Mouse (Mus musculus) right cerebral cortex, postnatal 4 days (tissue): ENCODE results near the gene Rps6kb2.

ENCODE experiments used
- DNase-seq: peaks from one replicate; pipeline ENCODE4 v3.0.0-alpha.2; 2022

Rps6kb2 gene

DNA sequence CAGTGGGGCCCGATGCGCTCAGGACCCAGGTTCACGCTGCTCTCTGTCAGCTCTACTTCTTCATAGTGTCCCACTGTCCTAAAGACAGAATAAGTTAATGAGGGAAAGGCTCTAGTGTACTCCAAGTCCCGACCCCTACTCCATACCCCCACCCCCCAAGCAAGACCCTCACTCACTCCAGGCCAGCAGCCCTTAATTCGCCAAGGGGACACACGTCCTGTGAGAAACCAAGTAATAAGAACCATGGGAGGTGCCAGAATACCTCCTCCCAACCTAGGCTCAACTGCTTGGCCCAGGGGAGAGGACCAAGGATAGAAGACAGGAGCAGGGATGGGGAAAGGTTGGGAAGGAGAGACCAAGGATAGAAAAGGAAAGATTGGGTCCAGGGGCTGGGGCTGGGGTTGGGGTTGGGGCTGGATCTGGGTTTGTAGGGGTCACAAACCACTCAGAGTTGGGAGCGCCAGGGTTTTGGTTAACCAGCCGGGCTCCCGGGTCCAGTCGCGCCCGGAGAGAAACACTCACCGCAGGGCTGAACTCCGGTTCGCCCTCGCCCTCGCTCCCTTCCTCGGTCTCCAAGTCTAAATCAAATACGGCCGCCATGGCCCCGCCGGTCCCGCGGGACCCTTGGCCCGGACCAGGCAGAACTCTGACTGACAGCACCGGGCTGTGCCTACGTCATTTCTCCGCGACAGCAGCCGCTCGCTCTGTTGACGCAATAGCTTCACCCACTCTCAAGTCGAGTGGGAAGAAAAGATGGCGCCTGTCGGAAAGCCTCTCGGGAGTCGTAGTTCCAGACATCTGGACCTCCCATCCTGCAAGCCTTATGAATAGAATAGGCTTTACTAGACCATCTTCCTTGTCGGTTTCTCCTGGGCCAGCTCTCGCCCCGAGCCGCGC is at the start of gene Rps6kb2:
Gene Rps6kb2, minus strand, starts transcription at position 709 of the 897 bp plus-strand sequence.
- DNase-seq, result peak; percentile 96

DNA sequence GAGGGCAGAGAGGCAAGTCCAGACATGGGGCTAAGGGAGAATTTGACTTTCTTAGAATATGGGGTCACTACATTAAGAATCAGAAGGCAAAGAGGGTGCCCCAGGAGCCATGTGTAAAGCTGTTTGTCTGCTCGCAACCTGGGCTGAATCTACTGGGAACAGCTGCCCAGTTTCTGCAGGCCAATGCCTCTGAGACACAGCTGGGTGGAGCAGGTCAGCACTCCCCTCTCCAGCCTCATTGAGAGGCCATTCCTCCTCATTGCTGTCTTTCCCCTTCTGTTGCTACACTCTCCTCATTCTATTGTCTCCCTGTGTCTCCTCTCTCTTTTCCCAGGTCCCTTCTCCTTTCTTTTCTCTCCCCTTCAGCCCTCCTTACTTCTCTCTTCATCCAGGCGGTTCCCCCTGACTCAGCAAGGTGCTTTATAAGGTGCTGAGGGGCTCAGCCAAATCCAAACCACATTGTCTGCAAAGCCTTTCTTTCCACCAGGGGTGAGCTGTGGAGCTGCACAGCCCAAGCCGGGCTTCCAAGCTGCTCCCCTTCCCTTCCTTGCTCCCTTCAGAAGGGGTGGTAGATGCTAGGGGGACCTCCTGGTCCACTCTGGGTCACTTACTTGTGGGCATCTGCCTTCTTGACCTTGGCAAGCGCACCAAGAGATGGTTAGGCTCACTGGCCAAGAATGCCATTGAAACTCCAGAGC is 48.9 kb upstream of the Rps6kb2 start:
- no peak for DNase-seq

DNA sequence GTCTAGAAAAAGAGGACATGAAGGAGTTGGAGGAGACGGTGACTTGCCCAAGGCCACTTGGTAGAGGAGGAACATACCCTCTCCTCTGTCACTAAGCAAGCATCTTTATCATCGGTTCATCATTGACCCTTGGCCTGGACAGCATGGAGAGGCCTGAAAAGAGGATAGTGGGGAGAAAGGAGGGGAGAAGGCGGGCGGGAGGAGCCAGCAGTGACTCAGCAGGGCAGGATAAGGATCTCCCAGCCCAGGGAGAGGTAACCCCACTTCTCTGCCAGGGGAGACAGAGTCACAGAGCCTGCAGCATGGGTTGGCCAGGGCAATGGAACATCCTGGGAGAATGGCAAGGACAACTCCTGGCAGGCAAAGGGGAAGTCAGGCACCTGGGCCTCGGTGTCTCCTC is 45.4 kb upstream of the Rps6kb2 start:
- DNase-seq, result no peak

DNA sequence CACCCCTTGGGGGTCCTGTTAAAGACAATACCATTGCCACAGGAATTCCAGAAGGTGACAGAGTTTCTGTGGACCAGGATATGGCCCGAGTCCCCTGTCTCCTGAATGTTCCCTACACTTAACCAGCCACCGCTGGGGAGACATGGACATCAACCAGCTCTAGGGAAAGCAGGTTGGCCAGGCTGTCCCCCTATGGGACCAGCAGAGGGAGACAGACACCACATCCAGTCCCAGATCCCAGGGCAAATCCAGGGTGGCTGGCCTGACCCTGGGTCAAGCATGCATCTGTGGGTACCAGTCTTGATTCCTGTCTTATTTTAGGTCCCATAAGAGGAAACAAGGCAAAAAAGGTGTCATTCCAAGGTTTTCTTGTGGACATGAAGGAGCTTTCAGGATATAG is 43.8 kb upstream of the Rps6kb2 start:
- DNase-seq, result no peak

DNA sequence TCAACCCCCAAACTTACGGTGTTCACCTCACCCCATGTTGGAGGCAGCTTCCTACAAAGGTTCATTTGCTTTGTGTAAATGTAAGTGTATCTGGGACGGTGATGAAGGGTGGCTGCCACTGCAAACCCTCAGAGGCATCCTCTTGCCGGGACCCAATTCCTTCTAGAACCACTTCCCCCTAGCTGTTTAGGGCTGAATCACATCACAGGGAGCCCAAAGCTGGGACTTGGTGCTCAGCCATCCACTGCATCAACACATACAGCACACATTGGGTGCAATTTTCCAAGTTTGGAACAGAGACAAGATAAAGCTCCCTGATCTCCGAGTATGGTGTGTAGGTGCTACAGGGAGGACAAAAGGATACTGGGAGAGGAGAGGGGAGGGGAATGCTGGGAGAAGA is 41.7 kb upstream of the Rps6kb2 start:
- no peak for DNase-seq

DNA sequence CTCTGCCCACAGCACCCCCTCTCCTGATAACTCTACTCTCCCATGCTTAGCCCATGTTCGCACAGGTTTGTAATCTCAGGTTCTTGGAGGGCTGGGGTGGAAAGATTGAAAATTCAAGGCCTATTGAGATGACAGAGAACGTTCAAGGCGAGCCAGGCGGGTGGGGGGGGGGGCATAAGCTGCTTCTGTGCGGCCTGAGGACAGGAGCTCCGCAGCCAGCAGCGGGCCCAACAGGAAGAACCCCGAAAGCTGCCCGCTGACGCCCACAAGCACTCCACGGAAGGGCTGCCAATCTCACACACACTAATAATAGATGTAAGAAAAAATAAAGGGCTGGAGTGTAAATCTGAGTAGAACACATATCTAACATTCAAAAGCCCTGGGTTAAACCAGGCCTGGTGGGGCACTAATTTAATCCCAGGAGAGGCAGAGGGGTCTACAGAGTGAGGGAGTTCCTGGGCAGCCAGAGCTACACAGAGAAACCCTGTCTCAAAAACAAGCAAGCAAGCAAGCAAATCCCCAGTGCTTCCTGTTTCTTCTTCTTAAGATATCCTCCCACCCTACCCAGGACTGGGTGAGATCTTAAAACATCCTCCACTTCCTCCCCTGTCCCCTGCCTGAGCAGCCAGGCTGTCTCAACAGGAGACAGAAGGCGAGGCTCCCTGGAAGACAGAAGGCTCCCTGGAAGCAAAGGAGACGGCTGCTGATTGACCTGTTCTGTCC is 40.6 kb upstream of the Rps6kb2 start:
- no peak for DNase-seq

DNA sequence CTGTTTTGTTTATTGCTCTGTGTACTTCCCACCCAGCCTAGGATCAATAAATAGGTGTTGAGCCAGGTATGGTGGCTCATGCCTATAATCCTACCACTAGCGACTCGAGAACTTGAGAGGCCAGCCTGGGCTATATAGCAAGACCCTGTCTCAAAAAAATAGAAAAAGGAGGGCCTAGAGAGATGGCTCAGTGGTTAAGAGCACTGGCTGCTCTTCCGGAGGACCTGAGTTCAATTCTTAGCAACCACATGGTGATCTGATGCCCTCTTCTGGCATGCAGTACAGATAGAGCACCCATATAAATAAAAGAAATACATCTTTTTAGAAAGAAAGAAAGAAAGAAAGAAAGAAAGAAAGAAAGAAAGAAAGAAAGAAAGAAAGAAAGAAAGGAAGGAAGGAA is 40.0 kb upstream of the Rps6kb2 start:
- no peak for DNase-seq

DNA sequence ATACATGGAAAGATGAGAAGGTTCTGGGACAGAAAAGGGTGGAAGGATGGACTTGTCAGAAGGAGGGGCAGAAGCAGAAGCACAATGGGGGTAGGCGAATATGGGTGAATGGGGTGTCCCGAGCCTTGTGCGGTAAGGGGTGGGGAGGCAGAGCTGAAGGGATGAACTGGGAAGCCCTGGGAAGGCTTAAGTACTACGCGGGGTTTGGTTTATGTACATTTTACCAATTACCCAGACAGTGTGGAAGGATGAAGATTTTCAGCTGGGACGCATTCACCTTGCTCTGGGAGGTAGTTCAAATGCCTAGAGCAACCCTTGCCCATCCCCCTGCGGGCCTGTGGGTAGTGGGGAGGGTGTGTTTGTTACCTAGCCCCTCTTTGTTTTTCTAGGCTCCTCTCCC is 39.0 kb upstream of the Rps6kb2 start:
- no peak for DNase-seq

DNA sequence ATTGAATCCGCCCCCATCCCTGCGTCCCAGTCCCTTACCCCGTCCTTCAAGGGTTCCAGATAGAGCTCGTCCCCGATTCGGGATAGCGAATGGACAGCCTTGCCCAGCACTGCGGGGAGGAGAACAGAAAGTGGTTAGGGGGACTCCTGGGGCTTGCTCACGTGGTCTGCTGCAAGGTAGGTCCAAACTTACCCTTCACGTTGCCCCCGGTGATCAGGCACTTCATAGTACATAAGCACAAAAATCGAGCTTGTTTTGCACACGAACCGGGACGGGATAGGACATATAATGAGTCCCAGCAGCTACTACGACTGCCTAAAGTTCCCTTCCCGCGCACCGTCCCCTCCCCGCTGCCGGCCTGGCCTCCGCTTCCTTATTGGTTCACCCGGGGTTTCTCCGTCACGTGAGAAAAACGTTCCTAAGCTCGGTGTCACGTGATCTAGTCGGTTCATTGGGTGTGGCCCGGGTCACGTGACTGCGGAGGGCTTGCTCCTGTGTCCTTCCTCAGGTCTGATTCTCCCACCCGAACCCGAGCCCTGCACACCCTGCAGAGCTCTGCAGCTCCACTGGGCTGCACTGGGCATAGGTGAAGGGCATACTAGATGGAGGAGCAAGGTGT is 38.2 kb upstream of the Rps6kb2 start, which contains the start of gene Rad9a:
Gene Rad9a, minus strand, starts transcription at position 372 of the 619 bp plus-strand sequence.
- DNase-seq, result peak; percentile 94

DNA sequence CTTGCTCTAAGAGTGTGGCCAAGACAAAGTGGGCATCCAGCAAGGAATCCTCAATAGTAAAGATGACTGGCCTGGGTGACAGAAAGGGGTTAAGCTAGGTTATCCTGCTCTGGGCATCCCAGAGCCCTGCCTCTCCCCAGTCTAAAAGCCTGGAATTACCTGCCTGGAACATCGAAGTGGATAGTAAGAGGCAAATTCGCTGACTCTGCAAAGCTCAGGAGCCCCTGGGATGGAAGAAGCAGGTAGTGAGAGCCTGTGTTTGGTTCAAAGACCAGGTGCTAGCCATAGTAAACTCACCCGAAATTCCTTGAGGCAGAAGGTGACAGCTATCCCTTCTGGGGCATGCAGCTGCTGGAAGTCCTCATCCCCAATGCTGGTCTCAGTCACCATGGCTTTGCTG is 34.0 kb upstream of the Rps6kb2 start:
- DNase-seq, result no peak

DNA sequence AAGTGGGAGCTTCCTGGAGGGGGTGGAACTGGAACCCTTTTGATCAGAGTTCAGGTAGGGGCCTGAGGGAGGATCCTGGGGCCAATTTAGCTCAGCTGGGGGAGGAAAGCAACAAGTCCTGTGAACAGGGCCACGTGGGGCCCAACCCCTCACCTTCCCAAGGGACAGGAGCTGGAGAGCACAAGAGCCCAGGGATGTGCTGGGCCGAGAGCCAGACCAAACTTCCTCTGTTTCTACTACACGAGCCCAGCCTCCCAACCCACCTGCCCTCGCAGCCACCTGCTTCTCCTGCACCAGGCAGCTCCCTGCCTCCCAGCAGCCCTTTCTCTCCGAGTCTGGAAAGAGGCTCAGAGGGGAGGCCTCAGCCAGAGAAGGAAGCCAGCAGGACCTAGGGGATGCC is 33.4 kb upstream of the Rps6kb2 start:
- DNase-seq, result no peak

DNA sequence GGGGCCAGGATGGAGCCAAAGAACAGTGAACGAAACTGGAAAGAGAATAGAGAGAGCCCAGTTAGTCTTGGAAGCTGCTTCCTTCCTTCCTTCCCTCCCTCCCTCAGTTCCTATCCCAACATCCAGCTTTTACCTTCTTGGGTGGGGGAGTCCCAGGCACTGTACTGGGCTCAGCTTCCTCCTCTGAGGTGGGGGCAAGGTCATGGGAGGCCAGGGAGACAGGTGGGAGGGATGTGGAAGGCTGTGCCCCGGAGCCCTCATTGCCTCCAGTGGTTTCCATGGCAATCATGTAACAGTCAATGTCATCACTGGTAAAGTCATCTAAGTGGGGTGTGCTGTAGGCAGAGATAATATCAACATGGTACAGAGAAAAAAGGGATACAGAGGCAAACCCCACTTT is 32.9 kb upstream of the Rps6kb2 start:
- DNase-seq, result no peak

DNA sequence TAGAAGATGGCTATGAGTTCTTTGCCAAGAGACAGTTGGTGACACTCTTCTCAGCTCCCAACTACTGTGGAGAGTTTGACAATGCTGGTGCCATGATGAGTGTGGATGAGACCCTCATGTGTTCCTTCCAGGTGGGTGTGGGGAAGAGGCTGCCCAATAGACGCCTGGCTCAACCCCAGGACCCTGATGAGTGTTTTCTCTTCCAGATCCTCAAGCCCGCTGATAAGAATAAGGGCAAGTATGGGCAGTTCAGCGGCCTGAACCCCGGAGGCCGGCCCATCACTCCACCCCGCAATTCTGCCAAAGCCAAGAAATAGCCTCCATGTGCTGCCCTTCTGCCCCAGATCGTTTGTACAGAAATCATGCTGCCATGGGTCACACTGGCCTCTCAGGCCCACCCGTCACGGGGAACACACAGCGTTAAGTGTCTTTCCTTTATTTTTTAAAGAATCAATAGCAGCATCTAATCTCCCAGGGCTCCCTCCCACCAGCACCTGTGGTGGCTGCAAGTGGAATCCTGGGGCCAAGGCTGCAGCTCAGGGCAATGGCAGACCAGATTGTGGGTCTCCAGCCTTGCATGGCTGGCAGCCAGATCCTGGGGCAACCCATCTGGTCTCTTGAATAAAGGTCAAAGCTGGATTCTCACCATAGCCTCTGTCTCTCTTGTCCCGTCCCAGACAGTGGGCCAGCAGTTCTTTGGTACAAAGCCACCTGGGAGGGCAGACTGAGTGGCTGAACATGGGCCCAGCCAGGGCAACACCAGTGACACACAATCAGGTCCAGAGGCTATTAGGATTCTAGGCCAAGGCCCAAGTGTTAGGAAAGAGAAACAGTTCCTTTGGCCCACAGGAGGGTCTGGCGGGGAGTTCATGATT is 31.9 kb upstream of the Rps6kb2 start:
- no peak for DNase-seq

DNA sequence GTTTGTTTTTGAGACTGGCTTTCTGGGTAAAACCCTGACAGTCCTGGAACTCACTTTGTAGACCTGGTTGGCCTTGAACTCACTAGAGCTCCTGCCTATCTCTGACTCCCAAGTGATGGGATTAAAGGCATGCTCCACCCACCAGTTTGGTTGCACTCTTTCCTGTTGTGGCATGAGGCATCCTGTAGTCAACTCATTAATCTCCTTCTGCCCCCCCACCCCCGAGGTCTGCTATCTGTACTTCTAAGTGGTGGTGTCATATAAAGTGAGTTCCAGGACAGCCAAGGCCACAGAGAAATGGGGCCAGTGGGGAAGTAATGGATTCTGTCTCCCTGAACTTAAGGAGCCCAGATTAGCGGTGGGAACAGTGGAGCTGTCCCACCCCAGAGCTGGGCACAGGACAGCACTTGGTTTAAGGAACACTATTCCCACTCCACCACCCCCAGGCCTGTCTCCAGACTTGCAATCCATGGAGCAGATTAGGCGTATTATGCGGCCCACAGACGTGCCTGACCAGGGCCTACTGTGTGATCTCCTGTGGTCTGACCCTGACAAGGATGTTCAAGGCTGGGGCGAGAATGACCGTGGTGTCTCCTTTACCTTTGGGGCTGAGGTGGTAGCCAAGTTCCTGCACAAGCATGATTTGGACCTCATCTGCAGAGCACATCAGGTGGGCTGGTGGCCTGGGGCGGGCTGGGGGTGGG is 31.0 kb upstream of the Rps6kb2 start:
- DNase-seq, result no peak

DNA sequence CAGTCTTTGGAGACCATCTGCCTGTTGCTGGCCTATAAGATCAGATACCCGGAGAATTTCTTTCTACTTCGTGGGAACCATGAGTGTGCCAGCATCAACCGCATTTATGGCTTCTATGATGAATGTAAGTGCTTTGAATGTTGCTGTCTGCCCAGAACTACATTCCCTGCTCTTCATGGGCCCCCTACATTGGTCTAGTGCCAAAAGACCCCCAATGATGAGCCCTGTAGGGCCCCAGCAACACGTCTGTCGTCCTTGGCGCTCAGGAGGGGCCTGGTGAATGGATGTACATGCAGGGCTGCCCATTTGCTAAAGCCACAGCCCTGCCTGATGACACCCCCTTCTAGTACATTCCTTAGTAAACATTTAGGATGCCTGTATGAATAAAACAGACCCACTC is 30.0 kb upstream of the Rps6kb2 start:
- DNase-seq, result no peak

DNA sequence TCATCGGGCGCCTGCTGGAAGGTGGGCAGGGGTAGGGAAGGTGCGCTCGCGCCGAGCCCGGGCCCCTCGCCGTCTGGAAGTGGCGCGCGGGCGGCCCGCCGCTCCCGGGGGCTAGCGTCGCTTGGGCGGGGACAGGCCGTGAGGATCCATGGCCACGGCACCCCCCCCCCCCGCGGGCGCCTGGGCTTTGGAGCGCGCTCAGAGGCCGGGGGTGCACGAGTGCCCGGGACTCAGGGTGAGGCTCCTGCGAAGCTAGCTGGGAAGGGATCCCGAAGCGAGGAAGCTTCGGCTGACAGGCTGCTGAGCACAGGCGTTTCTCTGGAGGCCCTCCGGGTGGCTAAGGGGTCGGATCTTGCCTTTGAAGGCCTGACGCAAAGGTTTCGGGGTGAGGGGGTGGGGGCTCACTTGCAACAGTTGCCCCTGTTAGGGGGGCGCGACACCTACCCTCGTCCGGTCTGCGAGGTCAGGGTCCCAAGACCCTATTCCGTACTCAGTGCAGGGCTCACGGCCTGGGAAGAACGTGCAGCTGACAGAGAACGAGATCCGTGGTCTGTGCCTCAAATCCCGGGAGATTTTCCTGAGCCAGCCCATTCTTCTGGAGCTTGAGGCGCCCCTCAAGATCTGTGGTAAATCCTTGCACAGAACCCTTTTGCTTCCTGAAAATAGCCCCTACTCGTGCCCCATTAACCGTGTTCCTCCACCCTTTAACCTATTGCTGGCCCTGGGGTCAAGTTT is 29.3 kb upstream of the Rps6kb2 start:
- DNase-seq, result no peak

DNA sequence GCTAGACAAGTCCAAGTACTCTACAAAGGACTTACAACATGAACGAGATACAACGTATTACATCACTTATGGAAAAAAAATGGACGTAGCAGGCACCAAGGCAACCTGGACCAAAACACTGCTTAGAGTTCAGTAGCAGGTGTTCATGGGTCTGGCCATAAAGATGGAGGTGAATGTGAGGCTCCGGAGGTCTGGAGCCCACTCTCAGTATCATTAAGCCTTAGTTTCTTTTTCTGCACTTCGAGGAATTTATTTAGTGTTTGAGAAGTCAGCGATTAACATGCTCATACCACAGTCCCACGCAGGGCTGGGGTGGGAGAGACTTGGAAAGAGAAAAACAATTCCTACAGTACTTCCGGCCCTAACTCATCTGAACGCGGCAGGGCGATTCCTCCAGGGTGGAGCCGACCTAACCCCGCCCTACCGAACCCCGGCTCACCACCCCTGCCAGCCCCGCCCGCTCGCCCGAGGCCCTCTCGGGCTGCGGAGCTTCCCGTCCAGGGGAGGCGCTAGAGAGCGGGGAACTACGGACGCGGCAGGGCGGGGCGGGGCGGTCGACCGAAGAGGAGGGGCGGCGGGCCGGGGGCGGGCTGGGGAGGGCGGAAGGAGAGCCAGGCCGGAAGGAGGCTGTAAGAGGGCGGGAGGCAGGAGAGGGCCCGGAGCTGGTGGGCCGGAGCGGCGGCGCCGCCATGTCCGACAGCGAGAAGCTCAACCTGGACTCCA is 28.5 kb upstream of the Rps6kb2 start, which contains the start of gene Ppp1ca:
Gene Ppp1ca, plus strand, starts transcription at position 538 of the 723 bp plus-strand sequence.
- DNase-seq, result peak; percentile 98

DNA sequence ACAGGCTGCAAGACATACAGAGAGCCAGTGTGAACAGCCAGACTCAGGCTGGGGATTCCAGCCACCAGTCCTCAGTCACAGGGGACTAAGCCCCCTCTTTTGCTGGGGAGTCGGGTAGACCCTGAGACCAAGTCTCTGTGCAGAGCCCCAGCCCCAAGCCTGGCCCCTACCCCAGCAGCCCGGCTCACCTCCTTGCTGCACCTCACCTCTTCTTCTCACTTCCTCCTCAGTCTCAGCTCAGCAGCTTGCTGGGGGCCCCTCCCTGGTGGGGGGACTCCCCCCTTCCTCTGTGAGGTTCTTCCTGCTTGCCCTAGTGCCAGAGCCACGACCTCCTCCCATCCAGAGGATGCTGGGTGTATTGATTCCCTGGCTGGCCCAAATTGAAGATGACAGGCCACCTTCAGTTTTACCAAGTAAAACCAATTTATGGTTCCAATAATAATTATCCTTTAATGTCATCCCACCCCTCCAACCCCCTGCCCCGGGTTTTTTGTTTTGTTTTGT is 27.7 kb upstream of the Rps6kb2 start, which contains the start of gene Tbc1d10c:
Gene Tbc1d10c, minus strand, starts transcription at position 454 of the 504 bp plus-strand sequence.
- DNase-seq, result no peak

DNA sequence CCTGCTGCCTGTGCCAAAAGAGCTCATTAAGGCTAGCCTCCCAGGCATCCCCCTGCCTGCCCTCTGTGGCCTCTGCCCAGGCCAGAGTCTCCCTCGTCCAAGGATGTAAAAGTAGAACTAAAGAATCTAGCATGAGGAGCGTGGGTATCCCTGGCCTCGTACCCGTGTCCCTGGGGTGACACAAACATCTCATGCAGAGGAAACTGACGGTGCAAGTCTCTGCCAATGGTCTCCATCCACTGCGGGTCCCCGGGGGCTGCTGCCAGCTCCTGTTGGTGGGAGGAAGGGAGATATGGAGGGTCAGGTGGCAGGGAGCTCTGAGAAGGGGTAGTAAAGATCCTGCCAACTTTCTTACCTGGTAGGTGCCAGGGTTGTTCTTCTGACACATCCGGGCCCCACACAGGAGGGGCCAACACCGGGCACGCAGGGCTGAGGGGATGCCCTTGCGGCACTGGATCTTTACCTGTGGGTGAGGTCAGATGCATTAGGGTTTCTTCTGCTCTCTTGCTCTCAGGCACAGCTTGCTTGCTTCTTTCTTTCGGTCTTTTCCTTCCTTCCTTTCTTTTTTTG is 26.0 kb upstream of the Rps6kb2 start:
- no peak for DNase-seq
